Mouse (Mus musculus): ENCODE data around the gene Ank.

Gene Ank

GRCm38 (mm10) chr15:27609554-27609953 is 143.1 kb downstream of the Ank start:
- no peak for DNase-seq

GRCm38 (mm10) chr15:27612533-27613221 is 146.2 kb downstream of the Ank start:
- peak; percentile 78 to 81 for DNase-seq

- no peak for DNase-seq
Measured at GRCm38 (mm10) chr15:27613255-27613654, 146.8 kb downstream of the Ank start.

DNA sequence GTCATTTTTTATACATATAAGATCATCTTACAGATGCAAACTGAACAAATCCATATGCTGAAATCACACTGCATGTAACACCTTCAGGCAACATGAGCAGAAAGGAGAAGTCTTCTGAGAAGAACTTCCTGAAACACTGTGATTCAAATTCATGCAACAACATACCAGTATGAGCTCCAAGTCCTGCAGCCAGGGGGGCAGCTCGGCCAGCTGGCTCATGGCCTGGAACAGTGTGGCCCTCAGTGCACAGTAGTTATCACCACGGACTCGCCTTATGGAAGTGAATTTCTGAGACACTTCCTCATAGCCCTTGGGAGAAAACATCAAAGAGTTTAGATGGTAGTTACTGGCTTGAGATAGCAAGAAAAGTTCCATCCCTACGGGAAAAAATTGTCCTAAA is 149.7 kb downstream of the Ank start:
- DNase-seq = no peak

GRCm38 (mm10) chr15:27617227-27617626 is 150.8 kb downstream of the Ank start:
- no peak for DNase-seq

GRCm38 (mm10) chr15:27618778-27619533 is 152.5 kb downstream of the Ank start:
- DNase-seq = no peak

DNA sequence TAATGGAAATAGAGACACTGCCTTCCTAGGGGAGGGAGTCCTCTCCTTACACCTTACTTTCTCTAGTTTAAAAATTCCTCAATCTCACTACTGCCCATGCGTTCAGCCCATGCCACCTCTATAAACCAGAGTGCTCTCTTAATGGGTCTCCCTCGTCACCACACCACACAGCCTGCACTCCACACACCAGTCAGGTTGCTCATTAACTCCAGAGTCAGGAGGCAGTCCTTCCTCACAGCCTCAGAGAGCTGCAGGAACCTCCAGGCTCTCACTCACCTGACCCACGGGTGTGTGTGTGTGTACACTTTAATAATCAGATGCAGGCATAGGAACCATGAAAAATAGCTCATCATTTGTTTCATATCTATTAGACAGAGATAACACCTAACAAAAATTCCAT is 153.2 kb downstream of the Ank start:
- DNase-seq = peak; percentile 36 to 58

- no peak for DNase-seq
Measured at GRCm38 (mm10) chr15:27620475-27621185, 154.2 kb downstream of the Ank start.

- DNase-seq = no peak
Measured at GRCm38 (mm10) chr15:27623286-27623685, 156.8 kb downstream of the Ank start.

DNA sequence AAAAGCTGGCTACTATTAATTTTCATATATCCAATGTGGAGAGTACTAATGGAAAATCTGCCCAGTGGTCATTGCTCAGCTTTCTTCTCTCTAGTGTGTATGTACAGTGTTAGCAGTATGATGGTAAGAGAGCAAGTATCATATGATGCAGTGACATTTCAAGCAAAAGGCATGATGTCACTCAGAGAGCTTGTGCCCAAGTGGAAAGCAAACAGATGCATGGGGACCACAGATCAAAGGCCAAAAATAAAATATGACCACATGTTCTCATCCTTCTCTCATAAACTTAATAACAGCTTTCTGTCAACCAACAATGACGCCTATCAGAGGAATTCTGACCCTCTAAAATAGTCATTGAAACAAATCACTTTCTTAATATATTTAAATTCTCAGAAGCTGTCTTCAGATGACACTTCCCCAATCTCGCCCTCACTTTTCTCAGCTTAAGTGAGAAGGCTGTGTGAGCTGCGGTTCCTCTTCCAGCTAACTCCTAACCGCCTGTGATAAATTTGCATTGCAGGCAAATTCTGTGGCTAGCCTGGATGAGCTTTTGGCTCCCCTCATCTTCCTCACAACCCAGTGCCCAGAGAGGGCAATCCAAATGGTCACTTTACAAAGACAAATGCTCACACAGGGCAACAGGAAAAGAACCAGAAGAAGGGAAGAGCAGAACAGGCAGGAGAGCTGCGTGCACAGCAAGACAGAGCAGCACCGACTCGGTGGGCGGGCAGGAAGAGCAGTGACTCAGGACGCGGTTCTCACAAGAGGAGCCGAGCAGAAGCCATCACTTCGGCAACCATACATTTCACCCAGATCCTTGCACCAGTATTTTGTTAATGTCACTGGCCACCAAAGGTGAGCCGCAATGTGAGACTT is 158.8 kb downstream of the Ank start:
- no peak for DNase-seq

- no peak for DNase-seq
Measured at GRCm38 (mm10) chr15:27625890-27626255, 159.4 kb downstream of the Ank start.

DNA sequence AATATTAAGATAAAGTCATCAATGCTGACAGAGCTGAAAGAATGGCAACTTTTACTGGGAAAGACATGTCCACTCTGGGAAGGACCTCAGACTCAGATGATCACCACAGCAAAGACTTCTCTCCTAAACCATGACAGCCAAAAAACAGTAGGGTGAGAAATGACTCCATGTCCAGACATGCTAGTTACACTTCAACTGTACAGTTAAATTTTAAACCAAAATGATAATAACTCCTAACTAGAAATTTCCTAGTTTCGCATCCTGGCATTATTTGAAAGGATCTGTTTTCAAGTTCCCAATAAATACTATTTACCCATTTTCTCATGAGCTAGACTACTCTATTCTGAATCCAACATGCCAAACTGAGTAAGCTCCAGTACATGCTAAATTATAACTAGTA is 159.8 kb downstream of the Ank start:
- no peak for DNase-seq

DNA sequence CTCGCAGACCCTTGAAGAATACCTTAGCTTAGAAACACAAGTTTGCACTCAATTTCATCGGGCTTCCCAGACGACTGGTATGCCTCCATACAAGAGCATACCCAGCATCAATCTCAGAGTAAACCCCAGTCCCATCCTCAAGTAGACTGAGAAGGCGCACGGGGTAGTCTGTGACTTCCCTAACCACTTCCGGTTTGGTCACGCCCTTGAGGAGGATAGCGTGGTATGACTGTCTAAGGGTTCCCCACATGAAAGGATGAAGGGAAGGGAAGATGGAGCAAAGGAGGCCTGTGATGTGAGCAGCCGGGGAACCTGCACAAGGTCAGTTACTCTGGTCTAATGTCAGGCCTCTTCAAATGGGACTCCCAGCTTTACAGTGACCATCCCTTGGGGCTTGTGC is 161.3 kb downstream of the Ank start:
- DNase-seq = no peak

- no peak for DNase-seq
Measured at GRCm38 (mm10) chr15:27629046-27629445, 162.6 kb downstream of the Ank start.

DNA sequence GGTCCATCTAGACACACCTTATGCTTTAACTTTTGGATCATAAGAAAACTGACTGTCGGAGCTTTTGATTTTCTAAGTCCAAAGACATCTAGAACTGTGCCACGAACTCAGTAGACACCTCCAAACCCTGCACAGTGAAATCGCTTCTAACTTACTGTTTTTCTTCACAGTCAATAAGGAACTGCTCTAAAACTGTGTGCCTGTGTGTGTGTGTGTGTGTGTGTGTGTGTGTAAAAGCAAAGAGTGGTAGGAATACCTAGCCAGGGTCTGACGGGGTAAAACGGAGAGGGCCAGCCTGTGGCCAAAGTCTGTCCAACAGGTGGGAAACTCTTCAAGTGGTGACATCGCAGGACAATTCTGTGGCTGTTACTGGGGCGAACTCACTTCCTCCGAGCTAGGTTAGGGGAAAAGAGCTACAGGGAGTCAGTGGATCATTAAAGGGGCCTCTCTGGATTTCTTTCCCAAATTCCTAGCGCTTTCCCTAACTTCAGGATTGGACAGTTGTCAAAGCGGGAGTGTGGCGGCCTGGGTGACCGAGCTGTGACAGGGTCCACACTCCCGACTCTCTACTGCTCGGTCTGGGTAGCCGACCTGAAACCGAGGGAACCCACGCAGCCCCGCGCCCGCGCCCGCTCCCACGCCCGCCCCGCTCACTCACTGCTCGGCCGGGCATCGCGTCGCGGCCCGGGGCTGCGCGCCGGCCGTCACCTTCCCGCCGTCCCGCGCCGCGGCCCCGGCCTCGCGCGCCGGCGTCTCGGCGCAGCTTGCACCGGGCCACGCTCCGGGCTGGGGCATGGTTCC is 163.5 kb downstream of the Ank start:
- DNase-seq = peak in 1 of 2 experiments; percentile 24

DNA sequence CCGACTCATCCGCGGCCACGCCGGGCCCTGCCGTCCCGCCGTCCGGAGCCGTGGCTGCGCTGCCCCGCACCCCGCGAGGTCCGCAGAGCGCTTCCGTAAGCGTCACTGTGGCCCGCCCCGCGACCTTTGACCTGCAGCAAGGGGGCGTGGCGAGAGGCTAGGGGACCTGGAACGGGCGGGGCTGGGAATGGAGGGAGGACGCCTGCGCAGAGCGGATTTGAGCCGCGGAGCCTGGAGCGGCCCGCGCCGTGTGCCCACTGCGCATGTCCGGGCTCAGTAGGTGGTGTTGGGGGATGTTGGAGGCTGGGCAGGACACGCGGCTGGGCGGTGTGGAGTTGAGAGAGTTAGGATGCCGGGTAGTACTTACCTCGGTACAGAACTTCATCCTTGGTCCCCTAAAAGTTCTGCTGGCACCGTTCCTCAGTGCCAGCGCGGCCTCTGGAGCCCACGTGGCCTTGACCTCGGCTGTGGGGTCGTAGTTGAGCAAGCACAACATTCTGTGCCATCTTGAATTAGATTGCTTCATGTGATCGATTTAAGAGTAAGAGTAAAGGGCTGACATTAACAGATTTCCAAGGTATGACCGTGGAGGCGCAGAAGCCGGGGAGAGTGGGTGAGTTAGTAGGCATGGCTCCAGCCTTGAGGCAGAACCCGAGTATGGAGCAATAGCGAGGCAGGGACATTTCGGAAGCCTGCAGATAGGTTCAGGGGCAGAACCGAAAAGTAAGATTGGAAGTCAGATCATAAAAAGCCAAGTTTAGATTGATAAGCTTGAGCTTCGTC is 164.3 kb downstream of the Ank start, which contains the start of gene Otulin:
Gene Otulin (minus strand): TSS at position 93 of the 783 bp plus-strand sequence.
- DNase-seq = peak; percentile 100

DNA sequence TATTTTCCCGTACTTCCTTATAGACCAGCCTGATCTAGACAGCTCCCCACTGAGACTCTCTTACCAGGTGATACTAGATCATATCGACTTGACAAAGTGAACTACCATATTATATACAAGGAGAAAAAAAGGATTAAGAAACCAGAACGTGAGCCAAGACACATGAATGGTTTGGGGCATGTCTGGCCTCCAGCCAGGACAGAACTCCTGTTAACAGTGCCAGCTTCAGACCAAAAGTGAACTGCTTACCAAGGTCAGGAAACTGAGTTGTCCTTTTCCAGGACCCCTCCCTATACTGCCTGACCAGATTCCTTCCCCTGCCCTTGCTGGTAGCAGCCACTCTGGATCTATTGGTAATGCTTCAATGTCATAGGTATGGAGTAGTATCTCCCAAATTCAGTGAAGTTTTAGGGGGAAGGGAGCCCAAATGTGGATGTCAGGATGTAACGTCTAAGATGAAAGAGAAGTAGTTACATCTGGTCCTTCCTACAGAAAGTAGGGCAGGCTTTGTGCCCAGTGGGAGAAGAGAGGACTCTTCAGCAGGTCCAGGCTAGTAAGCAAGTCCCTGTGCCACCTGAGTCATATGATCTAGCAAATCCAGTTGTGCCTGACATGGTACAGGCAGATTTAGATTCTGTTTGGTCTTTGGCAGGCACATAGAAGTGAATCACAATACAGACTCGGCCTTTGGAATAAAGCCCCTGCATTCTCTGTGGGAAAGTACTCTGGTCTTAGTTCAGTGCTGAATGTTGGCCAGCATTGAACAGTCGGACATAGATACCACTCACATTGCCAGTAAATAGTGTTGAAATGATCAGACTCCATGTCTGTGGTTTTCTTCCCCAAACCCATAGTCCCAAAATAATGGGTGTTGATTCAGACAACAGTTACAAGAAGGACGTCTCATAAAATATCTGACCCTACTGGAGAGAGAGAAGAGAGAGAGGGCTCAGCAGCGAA is 167.7 kb downstream of the Ank start:
- DNase-seq = no peak

DNA sequence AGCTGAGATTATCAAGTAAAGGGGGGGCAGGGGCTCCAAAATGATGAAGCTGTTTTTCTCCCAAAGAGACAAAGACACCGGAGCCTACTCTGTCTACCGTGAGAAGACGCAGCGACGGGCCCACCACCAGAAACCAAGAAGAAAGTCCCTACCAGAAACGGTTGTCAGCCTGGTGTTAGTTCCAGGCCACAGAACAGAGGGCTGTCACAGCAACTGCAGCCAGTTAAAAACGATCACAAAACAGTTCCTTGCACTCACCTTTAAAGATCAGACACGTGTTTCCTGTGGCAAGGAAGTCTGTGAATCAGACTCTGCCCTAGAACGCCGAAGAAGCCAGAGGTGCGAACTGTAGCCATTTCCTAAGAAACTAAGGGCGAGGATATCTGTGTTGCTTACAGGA is 174.7 kb downstream of the Ank start:
- no peak for DNase-seq

- peak; percentile 47 to 59 for DNase-seq
Measured at GRCm38 (mm10) chr15:27642895-27643294, 176.4 kb downstream of the Ank start.

All from kidney, postnatal 4 days (tissue).